Mouse (Mus musculus) frontal cortex, postnatal 36 days (tissue): Measurements from ENCODE around the gene Wbp2.
"Not testable (repeated sequence)": the region's sequence is repeated elsewhere in the genome, so short reads cannot be mapped to it uniquely, and the experiment has no call there.

Experiments used
- DNase-seq, 2 experiments: peaks; one replicate each; pipeline ENCODE4 v3.0.0; 2022; ENCODE audit warnings: low spot score in 2 of 2

Gene Wbp2

DNA sequence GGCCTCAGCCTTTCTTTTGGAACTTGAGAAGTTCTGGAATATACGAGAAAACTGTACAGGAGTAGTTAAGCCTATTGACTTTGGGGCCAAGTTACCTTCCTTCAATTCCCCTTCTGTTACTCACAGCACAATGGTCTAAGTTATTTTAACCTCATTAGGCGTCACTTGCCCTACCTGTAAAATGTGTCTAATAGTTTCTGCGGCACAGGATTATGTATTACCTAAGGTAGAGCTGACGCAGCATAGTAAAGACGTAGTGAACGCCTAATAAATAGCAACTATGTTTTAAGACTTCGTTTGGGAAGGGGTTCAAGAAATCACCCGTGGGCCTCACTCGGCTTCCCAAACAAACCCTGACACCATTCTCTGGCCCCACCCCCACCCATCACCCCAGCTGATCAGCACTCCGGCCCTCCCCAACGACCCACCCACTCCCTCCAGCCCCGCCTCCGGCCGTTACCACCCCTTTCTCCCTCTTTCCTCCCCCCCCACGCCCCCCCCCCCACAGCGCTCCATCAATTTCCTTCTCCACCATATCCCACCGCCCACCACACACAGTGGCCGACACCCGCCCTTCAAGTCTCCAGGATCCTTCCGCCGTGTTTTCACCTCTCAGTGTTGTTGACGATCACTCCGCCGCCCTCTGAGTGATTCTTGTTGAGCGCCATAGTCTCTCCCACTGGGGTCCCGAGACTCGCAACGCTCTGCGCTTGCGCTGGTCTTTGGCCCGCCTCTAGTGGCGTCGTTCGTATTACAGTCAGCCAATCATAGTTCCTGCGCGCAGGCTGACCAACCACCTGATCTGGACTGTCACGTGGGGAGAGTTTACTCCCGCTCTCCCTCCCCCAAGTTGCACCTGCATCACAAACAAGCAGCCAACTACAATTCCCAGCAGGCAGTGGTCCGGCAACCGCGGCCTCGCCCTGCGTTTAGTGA is at the start of gene Wbp2:
Gene Wbp2 (minus strand): TSS at position 738 of the 936 bp plus-strand sequence.
- DNase-seq = peak; percentile 97 to 99

DNA sequence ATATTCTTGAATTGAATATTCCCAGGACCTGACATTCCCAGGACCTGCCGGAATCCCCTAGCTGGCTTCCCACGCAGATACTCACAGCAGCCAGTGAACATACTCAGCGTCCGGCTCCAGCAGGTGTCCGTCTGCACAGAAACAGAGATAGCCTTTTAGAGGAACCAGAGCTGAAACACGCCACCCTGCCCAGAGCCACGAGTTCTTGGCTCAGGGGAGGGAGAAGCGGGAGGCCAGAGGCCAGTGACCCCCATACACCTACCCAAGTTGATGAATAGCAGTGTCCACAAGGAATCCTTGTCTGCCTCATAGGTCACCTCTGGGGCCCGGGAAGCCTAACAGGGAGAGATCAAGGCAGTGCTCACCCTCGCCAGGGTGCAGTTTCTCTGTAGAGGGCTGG is 47.4 kb upstream of the Wbp2 start:
- no peak for DNase-seq

DNA sequence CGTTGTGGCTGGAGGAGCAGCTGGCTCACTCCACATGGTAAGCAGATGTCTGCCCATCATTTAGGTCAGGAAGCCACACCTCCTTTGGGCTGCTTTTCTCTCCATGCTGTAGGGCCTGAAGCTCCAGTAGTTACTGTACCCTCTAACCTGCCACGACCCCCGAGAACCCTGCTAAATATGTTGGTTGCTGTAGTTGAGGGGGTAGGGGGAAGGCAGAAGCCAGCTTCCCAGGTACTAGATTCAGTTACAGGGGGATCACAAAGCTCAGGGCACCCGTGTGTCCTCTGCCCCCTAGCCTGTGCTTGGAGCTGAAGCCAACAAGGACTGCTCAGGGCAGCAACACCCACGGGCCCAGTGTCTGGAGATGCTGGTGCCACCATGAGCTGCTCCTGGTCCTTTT is 46.7 kb upstream of the Wbp2 start:
- DNase-seq = no peak

DNA sequence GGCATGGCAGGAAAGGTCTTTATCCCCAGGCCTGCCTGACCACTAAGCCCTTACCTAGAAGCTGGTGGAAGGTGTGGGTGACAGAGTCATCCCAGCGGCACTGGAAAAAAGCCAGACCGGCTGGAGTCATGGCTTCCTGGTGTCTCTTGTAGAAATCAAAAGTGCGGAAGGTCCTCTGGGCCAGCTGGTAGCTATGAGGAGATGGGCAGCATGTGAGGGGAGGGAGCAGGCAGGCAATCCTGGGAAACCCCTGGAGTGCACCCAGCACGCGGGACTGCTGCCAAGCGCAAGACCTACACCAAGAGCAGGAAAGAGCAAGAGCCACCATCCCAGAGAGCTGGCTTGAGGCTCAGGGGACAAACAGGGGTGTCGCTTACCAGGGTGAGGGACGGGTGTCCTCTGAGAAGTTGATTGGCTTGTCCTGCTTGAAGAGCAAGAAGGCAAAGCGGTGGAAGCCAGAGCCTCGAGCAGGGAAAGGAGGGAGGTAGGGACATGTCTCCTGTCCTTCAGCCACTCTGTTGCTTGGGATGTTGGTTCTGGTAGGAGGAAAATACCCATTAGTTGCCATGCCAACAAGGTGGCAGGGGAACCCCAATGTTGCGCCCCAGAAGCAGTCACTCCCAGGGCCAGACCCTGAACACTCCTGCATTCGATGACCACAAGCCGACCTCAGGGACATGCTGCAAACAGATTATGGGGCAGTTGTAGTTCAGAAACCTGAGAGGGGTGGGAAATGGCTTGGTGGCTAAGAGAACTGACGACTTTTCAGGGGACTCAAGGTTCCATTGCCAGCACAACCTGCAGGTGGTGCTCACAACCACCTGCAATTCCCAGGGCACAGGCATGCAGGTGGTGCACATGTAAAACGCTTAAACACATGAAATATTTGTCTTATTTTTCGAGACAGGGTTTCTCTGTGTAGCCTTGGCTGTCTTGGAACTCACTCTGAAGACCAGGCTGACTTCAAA is 45.9 kb upstream of the Wbp2 start:
- DNase-seq = no peak

DNA sequence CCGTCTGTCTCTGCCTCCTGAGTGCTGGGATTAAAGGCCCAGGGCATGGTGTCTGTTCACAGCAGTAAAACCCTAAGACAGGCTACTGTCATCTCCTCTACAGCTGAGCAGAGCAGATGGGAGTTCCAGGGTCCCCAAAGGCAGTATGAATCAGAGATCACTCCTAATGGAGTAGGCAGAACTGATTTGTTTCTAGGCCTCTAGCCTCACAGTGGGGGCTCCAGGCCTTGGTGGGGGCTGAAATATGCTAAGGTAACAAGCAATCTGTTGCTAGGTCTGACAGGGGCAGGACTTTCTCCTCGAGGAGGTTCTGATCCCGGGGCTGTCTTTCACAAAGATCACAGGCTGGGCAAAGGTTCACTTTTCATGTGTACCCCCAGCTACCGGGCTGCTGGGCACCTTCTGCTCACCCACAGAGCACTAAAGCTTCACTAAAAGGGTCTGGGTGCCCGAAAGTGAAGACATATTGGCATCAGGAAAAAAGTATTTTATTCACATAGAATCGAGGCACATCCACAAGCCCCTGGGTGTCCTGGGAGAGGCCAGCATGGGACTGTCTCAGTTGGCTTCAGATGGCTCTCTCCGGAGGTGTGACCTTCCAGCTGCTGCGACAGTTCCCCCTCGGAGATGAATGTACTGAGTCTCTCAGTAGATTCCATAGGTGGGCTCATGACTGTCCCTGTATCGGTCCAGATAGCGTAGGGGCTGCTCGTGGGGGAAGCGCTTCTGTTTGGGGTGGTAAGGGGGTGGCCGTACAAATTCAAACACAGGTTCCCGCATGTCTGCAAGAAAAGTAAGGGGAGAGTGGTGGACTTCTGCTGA is 44.8 kb upstream of the Wbp2 start:
- no peak for DNase-seq

DNA sequence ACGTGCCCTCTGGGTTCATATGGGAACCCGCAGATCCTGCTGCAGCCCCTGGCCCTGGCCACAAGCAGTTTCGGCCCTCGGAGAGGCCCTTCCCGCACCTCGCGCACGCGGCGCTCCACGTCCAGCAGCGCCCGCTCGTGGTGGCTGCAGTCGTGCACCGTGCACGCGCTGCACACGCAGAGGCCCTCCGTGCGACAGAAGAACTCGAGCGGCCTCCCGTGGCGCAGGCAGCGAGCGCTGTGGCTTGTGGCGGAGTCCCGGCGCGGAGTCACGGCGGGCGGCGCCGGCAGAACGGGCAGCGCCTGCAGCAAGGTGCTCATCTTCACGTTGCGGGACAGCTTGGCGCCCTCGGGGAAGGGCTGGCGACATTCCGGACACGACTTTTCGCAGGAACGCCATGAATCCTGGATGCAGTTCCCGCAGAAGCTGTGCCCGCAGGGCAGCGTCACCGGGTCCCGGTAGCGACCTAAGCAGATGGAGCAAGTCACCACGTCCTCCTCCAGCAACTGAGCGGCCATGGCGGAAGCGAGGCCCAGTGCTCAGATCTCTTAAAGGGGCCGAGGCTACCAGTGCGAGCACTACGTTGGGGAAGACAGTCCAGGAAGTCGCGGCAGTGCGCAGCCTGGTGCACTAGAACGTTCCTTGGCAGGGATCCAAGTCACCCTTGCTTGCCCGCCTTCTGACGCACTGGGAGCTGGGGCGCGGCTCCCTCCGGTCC is 43.9 kb upstream of the Wbp2 start, which contains the start of gene Trim65:
Gene Trim65 (minus strand): TSS at position 641 of the 718 bp plus-strand sequence.
- peak; percentile 81 to 86 for DNase-seq

DNA sequence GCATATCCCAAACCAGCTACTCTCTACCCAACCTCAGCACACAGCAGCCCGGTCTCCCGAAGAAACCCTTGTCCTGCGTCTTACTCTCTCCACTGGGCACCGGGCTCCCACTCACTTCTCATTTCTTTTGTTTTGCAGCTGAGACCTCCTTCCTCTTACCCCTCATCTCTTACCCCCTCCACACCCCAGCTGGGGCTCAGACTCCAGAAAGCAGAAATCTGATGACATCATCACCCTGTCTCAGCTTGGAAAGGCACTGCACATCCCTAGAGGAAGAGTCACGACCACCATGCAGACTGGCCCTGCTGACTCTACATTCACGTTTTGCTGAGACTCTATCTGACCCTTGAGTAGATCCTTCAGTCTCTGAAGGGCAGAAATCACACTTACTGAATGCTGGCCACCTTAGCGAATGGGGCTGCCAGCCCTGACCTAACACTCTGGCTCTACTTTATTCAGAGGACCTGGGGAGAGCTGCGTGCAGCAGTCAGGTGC is 43.2 kb upstream of the Wbp2 start:
- DNase-seq = no peak

DNA sequence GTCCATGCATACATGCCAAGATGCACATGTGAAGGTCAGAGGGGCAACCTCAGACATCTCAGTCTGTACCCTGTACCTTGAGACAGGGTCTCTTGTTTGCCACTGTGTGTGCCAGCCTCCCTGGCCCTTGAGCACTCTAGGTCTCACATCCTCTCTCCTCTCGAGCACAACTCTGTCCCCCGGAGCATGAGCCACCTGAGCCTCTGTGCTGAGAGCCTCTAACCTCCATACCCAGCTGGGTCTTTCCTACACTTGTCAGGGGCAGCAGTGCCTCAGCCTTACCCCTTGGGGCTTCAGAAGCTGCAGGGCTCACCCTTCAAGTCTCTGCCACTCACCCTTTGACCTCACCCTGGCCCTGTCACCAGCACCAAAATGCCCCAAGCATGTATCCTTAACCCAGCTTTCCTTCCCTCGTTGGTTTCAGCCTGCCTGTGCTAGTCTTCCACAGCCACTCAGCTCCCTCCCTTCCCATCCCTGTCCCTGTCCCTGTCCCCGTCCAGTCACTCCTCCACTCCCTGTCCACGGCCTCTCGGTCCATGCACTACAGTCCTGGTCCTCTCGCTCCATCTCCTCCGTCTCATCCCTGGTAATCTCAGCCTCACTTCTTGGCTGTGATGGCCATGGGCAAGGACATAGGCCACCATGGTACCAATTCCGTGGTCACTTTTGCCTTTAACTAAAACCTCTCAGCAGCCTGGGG is 42.4 kb upstream of the Wbp2 start:
- no peak for DNase-seq

DNA sequence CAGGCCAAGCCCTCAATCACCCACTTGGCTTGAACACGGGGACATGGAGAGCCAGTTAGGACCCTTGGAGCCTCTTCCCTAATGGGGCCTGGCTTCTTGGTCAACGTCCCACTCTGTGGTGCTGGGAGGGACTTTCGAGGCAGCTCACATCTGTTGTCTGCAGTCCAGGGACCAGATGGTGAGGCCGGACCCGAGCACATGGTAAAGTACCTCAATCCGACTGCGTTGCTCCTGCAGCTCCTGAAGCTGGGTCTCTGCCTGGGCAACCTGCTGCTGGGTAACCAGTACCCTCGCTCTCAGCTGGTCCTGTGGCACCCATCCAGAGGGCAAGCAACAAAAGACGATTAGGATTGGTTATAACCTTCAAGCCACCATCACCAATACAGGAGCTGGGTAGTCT is 41.2 kb upstream of the Wbp2 start:
- no peak for DNase-seq

DNA sequence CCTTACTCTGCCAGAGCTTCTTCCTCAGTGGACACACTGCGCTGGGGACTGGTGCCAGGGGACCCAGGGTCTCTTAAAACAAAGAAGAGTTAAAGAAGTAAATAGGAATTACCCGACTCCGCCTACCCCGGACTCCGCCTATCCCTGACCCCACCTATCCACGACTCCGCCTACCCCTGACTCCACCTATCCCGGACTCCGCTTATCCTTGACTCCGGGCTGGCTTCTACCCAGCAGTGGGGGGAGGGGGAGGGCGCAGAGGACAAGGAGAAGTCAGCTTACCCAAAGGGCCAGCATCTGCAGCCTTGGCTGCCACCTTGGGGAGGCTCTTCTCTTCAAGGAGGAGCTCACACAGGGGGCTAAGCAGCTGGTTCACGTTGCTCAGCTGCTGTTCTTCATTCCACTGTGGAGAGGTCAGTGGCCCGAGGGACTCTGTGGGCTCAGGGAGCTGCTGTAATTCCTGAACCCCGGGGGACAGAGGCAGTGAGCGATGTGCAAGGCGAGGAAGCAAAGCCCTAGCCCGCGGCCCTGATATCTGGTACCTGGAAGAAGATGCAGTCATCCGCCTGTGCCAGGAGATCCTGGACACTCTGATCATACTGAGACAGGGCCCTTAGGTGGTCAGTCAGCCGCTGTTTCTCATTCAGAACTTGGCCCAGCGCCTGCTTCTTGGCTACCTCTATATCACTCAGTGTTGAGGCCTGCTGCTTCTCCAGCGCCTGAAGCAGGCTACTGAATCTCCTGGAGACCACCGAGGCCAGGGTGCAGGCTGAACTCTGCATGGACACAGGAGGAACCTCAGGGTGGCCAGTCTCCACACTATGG is 40.6 kb upstream of the Wbp2 start, which contains the start of gene Trim47:
Gene Trim47 (minus strand): TSS at position 55 of the 825 bp plus-strand sequence.
- no peak for DNase-seq

DNA sequence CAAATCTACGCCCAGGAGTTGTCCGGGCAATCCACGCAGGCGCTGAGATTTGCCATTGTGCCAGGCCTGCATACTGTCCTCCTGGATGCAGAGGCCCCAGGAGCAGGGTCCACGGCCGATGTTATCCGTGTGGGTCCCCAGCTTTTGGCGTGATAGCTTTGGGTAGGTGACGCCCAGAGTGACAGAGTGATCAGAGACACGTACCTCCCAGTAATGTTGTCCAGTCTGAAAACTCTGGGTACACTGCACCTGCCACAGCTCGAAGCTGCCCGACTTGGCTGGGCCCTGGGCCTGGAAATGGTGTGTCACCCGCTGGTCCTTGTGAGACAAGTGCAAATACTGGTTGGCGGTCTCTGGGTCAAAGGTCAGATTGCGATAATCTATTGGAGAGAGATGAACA is 39.5 kb upstream of the Wbp2 start:
- DNase-seq = no peak

DNA sequence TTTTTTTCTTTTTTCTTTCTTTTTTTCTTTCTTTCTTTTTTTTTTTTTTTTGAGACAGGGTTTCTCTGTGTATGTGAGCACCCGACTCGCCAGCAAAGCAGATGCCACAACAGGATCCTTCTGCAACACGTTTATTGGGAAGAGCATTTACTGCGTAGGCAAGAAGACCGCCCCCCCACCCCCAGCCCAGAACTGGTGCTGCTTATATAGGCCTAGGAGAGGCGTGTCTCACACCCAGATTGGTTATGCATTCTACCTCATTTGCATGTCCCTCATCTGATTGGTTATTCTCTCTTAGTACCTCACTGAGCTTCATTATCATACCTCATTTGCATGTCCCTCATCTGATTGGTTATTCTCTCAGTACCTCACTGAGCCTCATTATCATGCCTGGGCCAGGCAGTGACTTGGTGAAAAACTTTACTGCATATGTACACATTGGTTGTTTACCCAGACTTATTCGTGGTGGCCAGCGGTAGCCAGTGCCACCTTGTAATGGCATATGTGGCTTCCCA is 35.0 kb upstream of the Wbp2 start:
- DNase-seq = not testable (repeated sequence)

DNA sequence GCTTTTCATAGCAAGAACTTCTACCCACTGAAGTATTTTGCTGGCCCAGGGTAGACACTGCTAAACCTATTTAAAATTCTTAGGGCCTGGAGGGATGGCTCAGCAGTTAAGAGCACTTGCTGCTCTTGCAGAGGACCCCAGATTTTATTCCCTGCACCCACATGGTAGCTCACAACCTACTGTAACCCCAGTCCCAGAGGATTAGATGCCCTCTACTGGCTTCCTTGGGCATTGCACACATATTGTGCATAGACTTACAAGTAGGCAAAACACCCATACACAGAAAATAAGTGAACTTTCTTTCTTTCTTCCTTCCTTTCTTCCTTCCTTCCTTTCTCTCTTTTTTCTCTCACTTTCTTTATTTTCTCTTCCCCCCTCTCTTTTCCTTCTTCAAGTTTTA is 31.0 kb upstream of the Wbp2 start:
- DNase-seq = no peak

DNA sequence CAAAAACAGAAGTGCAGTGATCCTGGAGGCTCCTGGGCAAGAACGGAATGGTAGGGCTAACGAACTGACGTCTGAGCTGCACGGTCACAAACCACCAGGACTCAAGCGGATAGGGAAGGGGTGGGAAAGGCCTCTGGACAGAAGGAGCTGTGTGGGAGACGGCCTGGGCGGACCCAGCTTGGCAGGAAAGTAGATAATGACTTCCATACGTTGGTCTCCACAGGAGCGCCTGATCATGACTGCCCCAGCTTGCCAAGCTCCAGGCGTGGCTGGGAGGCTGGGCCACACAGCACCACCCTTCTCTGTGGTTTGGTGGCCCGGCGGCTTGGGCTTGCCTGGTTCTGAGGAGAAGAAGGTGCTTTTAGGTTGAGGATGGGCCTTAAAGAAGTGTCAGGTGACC is 30.4 kb upstream of the Wbp2 start:
- DNase-seq = no peak

DNA sequence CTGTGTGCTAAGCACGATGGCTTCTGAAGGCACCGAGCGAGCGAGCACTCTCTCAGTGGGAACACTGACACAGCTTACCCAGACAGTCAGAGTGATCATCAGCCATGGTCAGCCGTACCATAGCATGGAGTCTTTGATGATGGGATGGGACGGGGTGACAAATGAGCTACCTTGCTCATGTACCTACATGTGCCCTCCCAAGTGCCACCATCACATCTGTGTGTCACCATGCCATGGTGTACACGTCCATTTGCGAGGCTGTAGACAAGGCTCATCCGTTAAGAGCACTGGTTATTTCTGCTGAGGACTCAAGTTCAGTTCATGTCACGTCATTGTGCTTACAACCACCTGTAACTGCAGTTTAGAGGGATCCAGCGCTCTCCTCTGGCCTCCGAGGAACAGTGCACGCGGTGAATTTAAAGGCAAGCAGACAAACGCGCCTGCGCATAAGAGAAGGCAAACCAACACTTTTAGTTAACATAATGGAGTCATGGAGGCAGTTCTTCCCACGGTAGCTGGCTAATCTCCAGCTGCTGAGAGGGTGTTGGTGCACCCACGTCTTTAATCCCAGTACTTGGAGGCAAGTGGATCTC is 24.9 kb upstream of the Wbp2 start:
- no peak for DNase-seq

DNA sequence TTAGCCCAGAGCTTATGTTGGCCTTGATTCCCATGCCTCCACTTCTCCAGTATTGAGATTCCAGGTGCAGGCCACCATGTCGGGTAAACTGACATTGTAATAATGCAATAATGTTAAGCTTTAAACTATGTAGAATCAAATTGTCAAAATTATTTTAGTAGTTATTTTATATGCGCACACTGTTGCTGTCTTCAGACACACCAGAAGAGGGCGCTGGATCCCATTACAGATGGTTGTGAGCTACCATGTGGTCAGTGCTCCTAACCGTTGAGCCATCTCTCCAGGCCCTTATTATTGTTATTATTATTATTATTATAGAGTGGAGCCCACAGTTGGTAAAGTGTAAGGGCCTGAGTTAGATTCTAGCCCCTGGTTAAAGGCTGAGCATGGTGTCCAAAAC is 24.3 kb upstream of the Wbp2 start:
- DNase-seq = no peak

DNA sequence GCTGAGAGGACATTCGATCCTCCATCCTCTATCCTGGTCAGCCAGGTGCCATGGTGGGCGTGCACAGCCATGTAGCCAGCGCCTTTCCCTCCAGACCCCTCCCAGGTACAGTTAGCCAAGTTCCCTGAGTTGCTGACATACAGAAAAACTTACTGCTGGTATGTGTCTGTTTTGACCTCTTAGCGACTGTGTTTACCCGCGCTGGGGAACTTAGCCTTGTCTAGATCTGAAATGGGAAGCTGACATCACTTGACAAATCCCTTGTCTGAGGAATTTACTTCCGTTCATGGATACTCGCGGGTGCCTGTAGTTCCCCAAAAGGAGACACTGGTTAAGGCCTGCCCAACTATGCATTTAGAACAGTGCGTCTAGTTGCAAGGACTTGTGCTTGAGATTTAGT is 23.7 kb upstream of the Wbp2 start:
- DNase-seq = no peak

DNA sequence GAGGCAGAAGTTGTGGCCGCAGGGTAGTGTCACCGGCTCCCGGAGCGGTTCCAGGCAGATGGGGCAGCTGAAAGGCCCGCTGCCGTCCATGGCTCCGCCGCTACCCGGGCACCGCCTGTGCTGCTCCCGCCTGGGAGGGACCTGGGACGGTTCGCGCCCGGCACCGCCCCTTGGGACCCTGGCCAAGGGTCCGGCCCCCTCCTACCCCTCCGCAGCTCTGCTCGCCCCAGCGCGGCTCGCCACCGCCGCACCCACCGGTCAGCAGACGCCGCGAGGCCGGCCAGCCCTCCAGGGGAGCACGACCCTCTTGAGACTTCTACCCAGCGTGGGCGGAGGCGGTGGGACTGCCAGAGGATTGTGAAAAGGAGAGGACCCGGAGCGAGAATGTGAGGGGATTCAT is 23.3 kb upstream of the Wbp2 start:
- DNase-seq = no peak
